Mouse (Mus musculus) C2C12 (cell line): ENCODE data around the gene Nrcam. TPM values are rescaled to one million over a fixed set of nuclear protein-coding genes. Genes with fewer than 3 reads are reported as not detected.

ENCODE experiments used
- H3K27me3 ChIP-seq: one replicate; pipeline ENCODE4 v1.6.1; 2011; ENCODE audit not compliant: control insufficient read depth, insufficient read depth, insufficient read length
- H3K36me3 ChIP-seq: one replicate; pipeline ENCODE4 v1.6.1; 2011; ENCODE audit not compliant: control insufficient read depth, insufficient read depth
- H3K4me3 ChIP-seq: one replicate; pipeline ENCODE4 v1.5.1; 2011; ENCODE audit warnings: mild to moderate bottlenecking, control low read depth; ENCODE audit not compliant: poor library complexity, insufficient read depth, severe bottlenecking
- H3K79me2 ChIP-seq: one replicate; pipeline ENCODE4 v1.6.1; 2011; ENCODE audit not compliant: control insufficient read depth, insufficient read depth
- H3K79me3 ChIP-seq: one replicate; pipeline ENCODE4 v1.6.1; 2011; ENCODE audit warnings: low read depth, control low read depth
- H3ac ChIP-seq: one replicate; pipeline ENCODE3; 2011; ENCODE audit warnings: low read depth; ENCODE audit not compliant: control insufficient read depth, insufficient read length
- CEBPB ChIP-seq: IDR thresholded peaks from one replicate; pipeline ENCODE4 v1.6.1; 2011; ENCODE audit warnings: low read depth, mild to moderate bottlenecking, control low read depth, moderate library complexity
- CTCF ChIP-seq: IDR thresholded peaks from one replicate; pipeline ENCODE4 v1.5.1; 2011; ENCODE audit not compliant: control insufficient read depth, insufficient read depth, insufficient read length
- FOSL1 ChIP-seq: IDR thresholded peaks from one replicate; pipeline ENCODE4 v1.8.0; 2011; ENCODE audit warnings: mild to moderate bottlenecking, low read length; ENCODE audit not compliant: poor library complexity, insufficient read depth, severe bottlenecking
- MAX ChIP-seq: IDR thresholded peaks from one replicate; pipeline ENCODE4 v1.6.1; 2011; ENCODE audit warnings: mild to moderate bottlenecking, control low read depth
- MYOD1 ChIP-seq: IDR thresholded peaks from one replicate; pipeline ENCODE4 v1.6.1; 2011; ENCODE audit warnings: low read depth; ENCODE audit not compliant: control insufficient read depth, insufficient read length
- MYOG ChIP-seq: IDR thresholded peaks from one replicate; pipeline ENCODE4 v1.6.1; 2011; ENCODE audit not compliant: control insufficient read depth, insufficient read length; ENCODE audit errors: extremely low read depth
- USF1 ChIP-seq: IDR thresholded peaks from one replicate; pipeline ENCODE4 v1.6.1; 2011; ENCODE audit warnings: low read depth, mild to moderate bottlenecking, control low read depth, moderate library complexity
- polyA plus RNA-seq: library from polyadenylated mRNA; unstranded; fragments of >200 nt; fragmentation: generic; extraction: Trizol; gene quantifications from one replicate; pipeline ENCODE4 v1.2.1, GENCODE M21; 2012; ENCODE audit warnings: missing spikeins

Gene Nrcam
- polyA plus RNA-seq, 1 experiment, result 0.12 TPM

GRCm38 (mm10) chr12:44329316-44330215, 881 bp downstream of the Nrcam start:
- peaks cover 12% of the 10 kb centered on the region for H3K27me3 ChIP-seq
- no peaks in the 10 kb centered on the region for H3K79me3 ChIP-seq
- H3K4me3 ChIP-seq, result no peak overlapping the region
- no peak overlapping the region for H3ac ChIP-seq
- H3K36me3 ChIP-seq, result no peaks in the 10 kb centered on the region
- TF ChIP-seq FOSL1 (no peak), CTCF (no peak), USF1 (no peak)
- H3K79me2 ChIP-seq, result no peaks in the 10 kb centered on the region

DNA sequence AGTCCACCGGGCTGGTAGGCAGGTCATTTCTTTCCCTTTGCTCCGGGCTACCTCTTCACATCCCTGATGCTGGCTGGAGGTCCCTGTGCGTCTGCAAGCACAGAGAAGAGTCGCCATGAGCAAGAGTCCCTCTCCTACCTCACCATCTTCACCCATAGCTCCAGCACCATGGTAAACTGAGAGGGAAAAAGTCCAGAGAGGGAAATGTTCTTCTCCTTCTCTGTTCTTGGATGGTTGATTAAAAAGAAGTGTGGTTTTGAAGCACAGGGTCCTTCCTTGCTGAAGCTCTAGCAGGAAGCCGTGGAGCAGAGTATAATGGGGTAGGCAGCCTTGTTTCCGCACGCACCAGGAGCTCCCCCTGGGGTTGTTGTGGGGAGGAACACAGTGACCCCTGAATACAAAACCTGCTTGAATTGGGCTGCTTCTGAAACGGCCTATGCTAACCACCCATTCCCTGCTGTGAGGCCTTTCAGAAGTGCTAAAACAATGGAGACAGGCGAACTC, 1.6 kb downstream of the Nrcam start:
- Histone ChIP-seq H3K36me3 (no peaks in the 10 kb centered on the region), H3ac (no peak overlapping the region), H3K79me3 (no peaks in the 10 kb centered on the region), H3K4me3 (no peak overlapping the region), H3K27me3 (peaks cover 12% of the 10 kb centered on the region), H3K79me2 (no peaks in the 10 kb centered on the region)
- TF ChIP-seq MYOD1 (no peak), FOSL1 (no peak), CEBPB (no peak), USF1 (no peak), MYOG (no peak), CTCF (no peak), MAX (no peak)

DNA sequence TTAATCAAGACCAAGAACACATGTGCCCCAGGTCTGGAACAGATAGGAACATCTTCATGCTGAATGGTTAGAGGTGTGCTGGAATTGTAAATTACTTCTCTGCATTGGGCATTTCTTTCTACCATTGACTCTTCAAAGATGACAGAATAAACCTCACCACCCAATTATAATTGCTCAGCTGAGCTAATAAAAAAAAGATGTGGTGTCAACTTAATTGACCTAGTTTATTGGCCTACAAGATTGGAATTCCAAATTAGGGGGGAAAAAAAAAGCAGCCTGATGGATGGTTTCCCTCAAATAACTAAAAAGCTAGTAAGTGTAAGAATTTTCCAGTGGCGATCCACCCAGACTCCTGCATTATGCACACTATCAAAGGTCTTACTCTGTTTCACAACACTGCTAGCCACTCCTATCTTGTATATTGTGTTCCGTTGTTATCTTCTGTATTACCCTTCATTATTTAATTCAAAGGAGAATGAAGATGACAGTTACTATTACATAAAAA, 8.5 kb downstream of the Nrcam start:
- Histone ChIP-seq H3K4me3 (no peak overlapping the region), H3K36me3 (no peaks in the 10 kb centered on the region), H3K27me3 (no peaks in the 10 kb centered on the region), H3ac (no peak overlapping the region), H3K79me3 (no peaks in the 10 kb centered on the region), H3K79me2 (no peaks in the 10 kb centered on the region)
- TF ChIP-seq FOSL1, result no peak
- no peak for TF ChIP-seq USF1
- TF ChIP-seq MAX, result no peak
- no peak for TF ChIP-seq MYOD1
- no peak for TF ChIP-seq CTCF
- no peak for TF ChIP-seq MYOG
- no peak for TF ChIP-seq CEBPB

- Histone ChIP-seq H3K79me3 (no peaks in the 10 kb centered on the region), H3K27me3 (no peaks in the 10 kb centered on the region), H3ac (no peak overlapping the region), H3K79me2 (no peaks in the 10 kb centered on the region), H3K36me3 (no peaks in the 10 kb centered on the region), H3K4me3 (no peak overlapping the region)
- TF ChIP-seq FOSL1 (no peak), MYOD1 (no peak), MAX (no peak), CTCF (no peak), USF1 (no peak), CEBPB (no peak), MYOG (no peak)
Measured at GRCm38 (mm10) chr12:44338195-44338622, 9.5 kb downstream of the Nrcam start.

GRCm38 (mm10) chr12:44344075-44344474, 15.4 kb downstream of the Nrcam start:
- TF ChIP-seq CTCF (no peak), MYOD1 (peak; percentile 97), MYOG (no peak)
- no peak overlapping the region for H3K4me3 ChIP-seq

GRCm38 (mm10) chr12:44345251-44345650, 16.6 kb downstream of the Nrcam start:
- Histone ChIP-seq H3K4me3 (no peak overlapping the region), H3ac (no peak overlapping the region), H3K36me3 (no peaks in the 10 kb centered on the region), H3K79me3 (no peaks in the 10 kb centered on the region), H3K79me2 (no peaks in the 10 kb centered on the region), H3K27me3 (no peaks in the 10 kb centered on the region)
- TF ChIP-seq CEBPB (no peak), USF1 (no peak), MAX (no peak), MYOD1 (no peak), FOSL1 (no peak), CTCF (no peak)

More at GRCm38 (mm10) chr12:44344075-44344474, 15.4 kb downstream of the Nrcam start:
- no peaks in the 10 kb centered on the region for H3K27me3 ChIP-seq
- H3K79me3 ChIP-seq, result no peaks in the 10 kb centered on the region
- H3K36me3 ChIP-seq, result no peaks in the 10 kb centered on the region
- no peak overlapping the region for H3ac ChIP-seq
- no peaks in the 10 kb centered on the region for H3K79me2 ChIP-seq
